Mouse (Mus musculus) ES-Bruce4 (cell line): ENCODE data around the gene Cebpzos.

Source experiments
- CTCF ChIP-seq: IDR thresholded peaks from one replicate; pipeline ENCODE4 v1.8.1; 2011; ENCODE audit warnings: low read depth, low read length
- POLR2A ChIP-seq: IDR thresholded peaks from one replicate; pipeline ENCODE4 v1.8.1; 2011; ENCODE audit warnings: low read length; ENCODE audit not compliant: insufficient read depth

- TF ChIP-seq CTCF (no peak), POLR2A (no peak)
These were observed 25.3 kb upstream of the Cebpzos start for GRCm38 (mm10) chr17:78891020-78891419.
